In genomic region chr12:84186950-84187349, GRCm38 (mm10) we compare ENCODE assay signal across 8 mouse cellular contexts. TPM values are rescaled to one million over a fixed set of nuclear protein-coding genes. Genes with fewer than 3 reads are reported as not detected.
DNase-seq lines count a peak whose midpoint lies in the region; ATAC-seq and TF ChIP-seq lines count a peak whose summit lies in the region.

No protein-coding gene starts in this region.

- ATAC-seq in intestine, embryonic 14.5 days (replicated peaks; ENCODE audit: low FRiP score, low TSS enrichment, low read depth), result no peak
- ATAC-seq in intestine, postnatal 0 days, result no peak
- peak; percentile 47; the same call in 1 of the 2 replicates for ATAC-seq in hindbrain, embryonic 15.5 days (ENCODE audit: low FRiP score, low read depth)
- ATAC-seq in megakaryocyte, adult 5-6 weeks (ENCODE audit: poor library complexity, severe bottlenecking), result no peak

- H3K4me2 ChIP-seq in intestine, embryonic 14.5 days (ENCODE audit: low read length), result no peak overlapping the region
- H3K4me2 ChIP-seq in intestine, postnatal 0 days (replicated peaks; ENCODE audit: low read depth), result no peak overlapping the region
- H3K4me2 ChIP-seq in hindbrain, embryonic 15.5 days, result no peak overlapping the region

- WGBS in intestine, embryonic 14.5 days, result 47% methylated on average over 5 of the region's 5 CpGs
- WGBS in intestine, postnatal 0 days, result 66% methylated on average over 5 of the region's 5 CpGs
- WGBS in hindbrain, embryonic 15.5 days, result 46% methylated on average over 5 of the region's 5 CpGs
- WGBS in thymus, adult 2 months, result 94% methylated on average over 5 of the region's 5 CpGs

- no peak overlapping the region for H3K4me3 ChIP-seq in intestine, embryonic 14.5 days (ENCODE audit: low read depth, low read length)
- no peak overlapping the region for H3K4me3 ChIP-seq in intestine, postnatal 0 days (ENCODE audit: low read depth, low read length)
- H3K4me3 ChIP-seq in brown adipose tissue, adult 24 weeks (ENCODE audit: insufficient read depth, low read depth, low read length), result no peak overlapping the region
- H3K4me3 ChIP-seq in hindbrain, embryonic 15.5 days, result no peak overlapping the region
- H3K4me3 ChIP-seq in thymus, adult 2 months (ENCODE audit: control insufficient read depth, insufficient read depth, low read length), result no peak overlapping the region

- 0 out of 2 replicates have a peak, but pooled peaks cover 3% of the 10 kb centered on the region for H3K9me3 ChIP-seq in intestine, embryonic 14.5 days (ENCODE audit: control insufficient read depth, low read length)
- H3K9me3 ChIP-seq in intestine, postnatal 0 days (ENCODE audit: control insufficient read depth), result no peaks in the 10 kb centered on the region
- H3K9me3 ChIP-seq in hindbrain, embryonic 15.5 days, result no peaks in the 10 kb centered on the region

- no peak for TF ChIP-seq CTCF in intestine, postnatal 0 days (IDR thresholded peaks at IDR 0.05; ENCODE audit: low read depth)
- no peak for TF ChIP-seq CTCF in thymus, adult 2 months (IDR thresholded peaks at IDR 0.05; ENCODE audit: borderline replicate concordance, control insufficient read depth, extremely low read depth, insufficient read depth, low read length, poor library complexity)

- no peak overlapping the region for H3K9ac ChIP-seq in intestine, embryonic 14.5 days (ENCODE audit: low read length)
- H3K9ac ChIP-seq in intestine, postnatal 0 days (ENCODE audit: low read depth, low read length), result no peak overlapping the region
- H3K9ac ChIP-seq in hindbrain, embryonic 15.5 days, result no peak overlapping the region

- TF ChIP-seq POLR2A in thymus, adult 2 months (IDR thresholded peaks at IDR 0.05; ENCODE audit: control insufficient read depth, extremely low read depth, insufficient read depth, low read length, poor library complexity), result no peak

- H3K27me3 ChIP-seq in intestine, embryonic 14.5 days (replicated peaks; ENCODE audit: control insufficient read depth, insufficient read depth, low read length), result no peaks in the 10 kb centered on the region
- no peaks in the 10 kb centered on the region for H3K27me3 ChIP-seq in intestine, postnatal 0 days (replicated peaks; ENCODE audit: control insufficient read depth, insufficient read depth, low read length)
- no peaks in the 10 kb centered on the region for H3K27me3 ChIP-seq in hindbrain, embryonic 15.5 days
- no peaks in the 10 kb centered on the region for H3K27me3 ChIP-seq in thymus, adult 2 months (ENCODE audit: control insufficient read depth, insufficient read depth, low read length)

- DNase-seq in intestine, embryonic 14.5 days (ENCODE audit: low spot score), result no peak
- peak; percentile 88 for DNase-seq in lung, postnatal 25 days (ENCODE audit: low spot score)
- no peak for DNase-seq in gastrocnemius, adult 18-20 months (ENCODE audit: low spot score)
- no peak for DNase-seq in thymus, adult 2 months

- no peaks in the 10 kb centered on the region for H3K36me3 ChIP-seq in intestine, embryonic 14.5 days (ENCODE audit: control insufficient read depth, insufficient read depth, low read length)
- H3K36me3 ChIP-seq in intestine, postnatal 0 days (ENCODE audit: control insufficient read depth, insufficient read depth), result peaks cover 6% of the 10 kb centered on the region; the same call in 1 of the 2 replicates
- no peaks in the 10 kb centered on the region for H3K36me3 ChIP-seq in hindbrain, embryonic 15.5 days
- no peaks in the 10 kb centered on the region for H3K36me3 ChIP-seq in thymus, adult 2 months (ENCODE audit: control insufficient read depth, insufficient read depth, low read length)

- H3K27ac ChIP-seq in intestine, embryonic 14.5 days (ENCODE audit: low read depth), result 0 out of 2 replicates have a peak overlapping the region, but pooled peaks have one; percentile 73
- no peak overlapping the region for H3K27ac ChIP-seq in intestine, postnatal 0 days (ENCODE audit: low read depth, low read length)
- H3K27ac ChIP-seq in brown adipose tissue, adult 24 weeks (replicated peaks; ENCODE audit: low read depth, low read length), result peak overlapping the region; percentile 1; the same call in 1 of the 2 replicates
- peak overlapping the region; percentile 46 for H3K27ac ChIP-seq in hindbrain, embryonic 15.5 days (replicated peaks)
- no peak overlapping the region for H3K27ac ChIP-seq in thymus, adult 2 months (ENCODE audit: control insufficient read depth, insufficient read depth, low read length)

- H3K4me1 ChIP-seq in intestine, embryonic 14.5 days (replicated peaks; ENCODE audit: control insufficient read depth, insufficient read depth, low read length), result peaks cover 60% of the 10 kb centered on the region
- peaks cover 32% of the 10 kb centered on the region for H3K4me1 ChIP-seq in intestine, postnatal 0 days (replicated peaks; ENCODE audit: control insufficient read depth, insufficient read depth, low read length)
- H3K4me1 ChIP-seq in brown adipose tissue, adult 24 weeks (ENCODE audit: control insufficient read depth, insufficient read depth, insufficient read length, low read length), result peaks cover 65% of the 10 kb centered on the region
- peaks cover 63% of the 10 kb centered on the region for H3K4me1 ChIP-seq in hindbrain, embryonic 15.5 days (replicated peaks)
- peaks cover 24% of the 10 kb centered on the region for H3K4me1 ChIP-seq in thymus, adult 2 months (replicated peaks; ENCODE audit: control insufficient read depth, insufficient read depth, low read length)

RNA-seq across cellular contexts. Expression of gene Elmsan1, which starts 31.7 kb away (rescaled TPM):
- polyA plus RNA-seq in intestine, embryonic 14.5 days (2014; fragmentation: Nextera tagmentation; extraction: Ambion mirVana), result 8.2 and 8.8 TPM in 2 replicates
- polyA plus RNA-seq in intestine, postnatal 0 days (2015; fragmentation: Nextera tagmentation; extraction: Ambion mirVana), result 4.4 and 4.9 TPM in 2 replicates
- 6.9 and 9.5 TPM in 2 replicates for polyA plus RNA-seq in brown adipose tissue, adult 24 weeks (2012; ENCODE audit: insufficient read depth, insufficient read length, missing spikeins)
- polyA plus RNA-seq in hindbrain, embryonic 15.5 days (2015; fragmentation: Nextera tagmentation; extraction: Ambion mirVana), result 4.5 and 4.9 TPM in 2 replicates
- total RNA-seq in megakaryocyte, adult 5-6 weeks (2015), result 24.6 and 27.0 TPM in 2 replicates
- total RNA-seq in megakaryocyte, adult 5-6 weeks (2017), result 17.0 and 25.0 TPM in 2 replicates
- total RNA-seq in gastrocnemius, adult 18-20 months (2021), result 10 to 100 TPM in 1 of 2 experiments, 1 to 10 TPM in 1; 6.9 to 10.9 TPM
- polyA plus RNA-seq in thymus, adult 2 months (2012; rRNA removed), result 26.1 and 30.9 TPM in 2 replicates

RNA-seq across cellular contexts. Expression of gene Pnma1, which starts 38.7 kb away (rescaled TPM):
- polyA plus RNA-seq in intestine, embryonic 14.5 days (2014; fragmentation: Nextera tagmentation; extraction: Ambion mirVana), result 0.56 and 0.84 TPM in 2 replicates
- 0.30 and 0.43 TPM in 2 replicates for polyA plus RNA-seq in intestine, postnatal 0 days (2015; fragmentation: Nextera tagmentation; extraction: Ambion mirVana)
- polyA plus RNA-seq in brown adipose tissue, adult 24 weeks (2012; ENCODE audit: insufficient read depth, insufficient read length, missing spikeins), result not detected in 2 replicates
- polyA plus RNA-seq in hindbrain, embryonic 15.5 days (2015; fragmentation: Nextera tagmentation; extraction: Ambion mirVana), result 4.0 and 4.5 TPM in 2 replicates
- 0.32 and 0.65 TPM in 2 replicates for total RNA-seq in megakaryocyte, adult 5-6 weeks (2015)
- 0.16 and 0.73 TPM in 2 replicates for total RNA-seq in megakaryocyte, adult 5-6 weeks (2017)
- total RNA-seq in gastrocnemius, adult 18-20 months (2021), result under 1 TPM in 1 of 2 experiments, not detected in 1; 0.11 TPM
- polyA plus RNA-seq in thymus, adult 2 months (2012; rRNA removed), result 0.24 and 0.28 TPM in 2 replicates

Comparison
In these comparisons a context has a peak if more than half of its experiments do, and no peak if none do; other contexts are left out.
1. H3K27ac ChIP-seq: peak in intestine, embryonic 14.5 days (single experiment), brown adipose tissue, adult 24 weeks (single experiment) and hindbrain, embryonic 15.5 days (single experiment); none in intestine, postnatal 0 days (single experiment) and thymus, adult 2 months (single experiment).